Mouse (Mus musculus) spleen, postnatal 36 days (tissue): ENCODE measurements around the gene Iscu.
"Not testable (repeated sequence)": the region's sequence is repeated elsewhere in the genome, so short reads cannot be mapped to it uniquely, and the experiment has no call there.

Experiments
- DNase-seq, 2 experiments: peaks; one replicate each; pipeline ENCODE4 v3.0.0; 2022; ENCODE audit warnings: low spot score in 2 of 2, mixed read lengths in 1 of 2

Iscu gene

DNA sequence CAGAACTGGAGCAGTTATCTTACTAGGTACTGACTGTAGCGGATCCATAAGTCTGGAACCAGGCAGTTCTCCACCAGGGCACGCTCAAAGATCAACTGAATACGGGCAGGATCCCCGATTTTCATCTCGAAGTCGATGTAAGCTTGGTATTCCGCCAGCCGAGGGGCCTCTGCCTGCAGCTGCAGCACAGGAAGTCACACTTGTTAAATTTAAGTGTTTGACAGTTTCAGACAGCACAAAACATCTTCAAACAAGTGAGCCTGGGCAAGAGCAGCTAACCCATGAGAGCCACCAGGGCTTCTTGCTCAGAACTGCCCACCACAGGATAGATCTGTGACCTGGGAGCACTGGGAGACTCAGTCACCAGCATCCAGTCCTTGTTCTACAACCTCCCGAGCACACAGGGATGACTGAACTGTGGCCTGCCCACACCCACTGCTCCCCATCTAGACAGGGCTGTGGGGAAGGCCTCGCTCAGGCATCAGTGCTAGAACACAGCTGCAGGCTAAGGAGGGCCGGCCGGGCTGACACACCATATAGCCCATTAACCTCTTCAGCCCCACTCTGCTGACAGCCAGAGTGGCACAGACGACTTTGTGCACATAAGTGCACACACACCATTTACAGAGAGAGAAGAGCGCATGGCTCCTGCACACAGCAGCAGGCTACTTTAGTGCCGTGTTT is 17.1 kb upstream of the Iscu start:
- no peak for DNase-seq

DNA sequence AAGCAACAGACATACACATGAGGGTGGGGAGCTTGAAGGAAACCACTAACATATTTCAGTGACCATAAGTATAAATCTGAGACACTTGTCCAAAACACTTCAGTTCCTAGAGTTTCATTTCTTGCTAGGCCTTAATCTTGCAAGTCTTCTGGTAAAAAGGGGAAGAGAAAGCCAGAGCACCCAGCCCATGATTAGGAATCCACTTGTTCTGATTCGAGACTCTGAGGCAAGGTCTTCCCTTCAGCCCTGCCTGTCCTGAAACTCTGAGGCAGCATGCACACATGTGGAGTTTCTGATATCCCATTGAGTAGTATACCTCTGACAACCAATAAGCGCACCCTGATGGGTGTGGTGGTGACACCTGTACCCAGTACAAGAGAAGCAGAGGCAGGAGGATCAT is 11.0 kb upstream of the Iscu start:
- DNase-seq: no peak

DNA sequence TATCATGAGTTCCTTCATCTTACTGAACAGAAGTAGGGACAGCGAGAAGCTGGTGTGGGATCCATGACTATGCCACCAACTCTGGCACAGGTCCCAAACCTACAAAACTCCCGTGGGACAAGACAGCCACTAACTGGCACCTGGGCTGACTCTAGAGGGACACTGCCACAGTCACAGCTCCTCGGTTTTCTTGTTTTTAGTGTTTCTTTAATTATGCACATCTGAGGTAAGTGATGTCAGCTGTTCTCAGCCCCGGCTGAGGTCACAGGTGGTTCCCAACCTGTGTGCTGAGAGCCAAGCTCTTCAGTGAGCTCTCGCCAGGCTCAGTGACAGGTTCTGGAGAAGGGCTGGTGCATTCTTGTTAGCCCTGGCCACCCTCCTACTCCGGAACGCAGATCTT is 8.1 kb upstream of the Iscu start:
- no peak for DNase-seq

DNA sequence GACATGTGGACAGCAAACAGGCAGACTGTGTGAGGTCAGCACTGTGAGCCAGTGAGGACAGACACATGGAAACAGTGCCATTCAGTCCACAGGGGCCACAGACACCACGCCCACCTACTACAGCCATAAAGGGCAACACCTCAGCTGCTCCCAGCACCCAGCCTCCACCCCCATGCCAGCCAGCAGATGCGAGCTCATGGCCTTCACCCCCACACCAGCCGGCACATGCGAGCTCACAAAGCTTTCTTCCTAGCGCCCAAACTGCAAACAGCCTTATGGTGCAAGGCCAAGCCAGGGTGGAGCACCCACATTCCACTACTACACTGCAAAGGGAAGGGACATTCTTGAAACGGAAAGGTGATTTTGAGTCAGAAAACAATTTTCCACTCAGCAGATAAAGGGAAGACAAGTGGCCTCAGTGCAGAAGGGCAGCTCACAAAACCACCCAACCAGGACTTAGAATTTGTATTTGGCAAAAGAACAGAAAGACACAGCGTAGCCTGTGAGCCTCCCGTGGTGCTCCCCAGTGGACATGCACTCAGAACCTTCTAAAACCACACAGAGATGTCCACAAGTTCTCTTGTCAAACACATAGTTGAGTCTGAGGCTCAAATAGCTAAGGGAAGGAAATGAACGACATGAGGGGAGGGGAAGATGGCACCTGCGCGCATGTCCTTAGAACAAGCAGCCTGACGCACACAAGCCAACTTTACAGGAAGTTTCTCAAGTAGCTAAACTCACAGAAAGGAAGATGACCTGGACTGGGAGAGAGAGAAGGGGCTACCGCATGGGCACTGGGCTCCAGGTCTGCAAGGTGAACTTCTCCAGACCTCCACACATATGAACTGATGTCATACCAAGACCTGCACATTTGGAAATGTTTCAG is 6.7 kb upstream of the Iscu start:
- DNase-seq: no peak

DNA sequence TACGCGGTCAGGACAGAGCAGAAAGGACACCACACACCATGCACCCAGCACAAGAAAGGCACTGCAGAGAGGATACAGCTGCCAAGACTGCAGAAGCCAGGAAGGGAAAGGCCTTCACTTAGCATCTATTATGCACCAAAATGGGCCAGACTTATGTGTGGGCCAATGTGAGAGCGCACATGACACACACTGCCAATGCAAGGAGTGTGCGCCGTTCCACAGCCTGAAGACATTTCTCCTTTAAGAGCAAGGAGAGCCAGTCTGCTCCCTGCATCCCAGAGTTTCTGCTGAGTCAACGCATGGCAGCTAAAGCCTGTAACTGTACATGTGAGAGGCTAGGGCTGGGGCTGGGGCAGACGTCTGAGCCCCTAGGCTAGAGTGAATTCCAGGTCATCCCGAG is 3.7 kb upstream of the Iscu start:
- no peak for DNase-seq

DNA sequence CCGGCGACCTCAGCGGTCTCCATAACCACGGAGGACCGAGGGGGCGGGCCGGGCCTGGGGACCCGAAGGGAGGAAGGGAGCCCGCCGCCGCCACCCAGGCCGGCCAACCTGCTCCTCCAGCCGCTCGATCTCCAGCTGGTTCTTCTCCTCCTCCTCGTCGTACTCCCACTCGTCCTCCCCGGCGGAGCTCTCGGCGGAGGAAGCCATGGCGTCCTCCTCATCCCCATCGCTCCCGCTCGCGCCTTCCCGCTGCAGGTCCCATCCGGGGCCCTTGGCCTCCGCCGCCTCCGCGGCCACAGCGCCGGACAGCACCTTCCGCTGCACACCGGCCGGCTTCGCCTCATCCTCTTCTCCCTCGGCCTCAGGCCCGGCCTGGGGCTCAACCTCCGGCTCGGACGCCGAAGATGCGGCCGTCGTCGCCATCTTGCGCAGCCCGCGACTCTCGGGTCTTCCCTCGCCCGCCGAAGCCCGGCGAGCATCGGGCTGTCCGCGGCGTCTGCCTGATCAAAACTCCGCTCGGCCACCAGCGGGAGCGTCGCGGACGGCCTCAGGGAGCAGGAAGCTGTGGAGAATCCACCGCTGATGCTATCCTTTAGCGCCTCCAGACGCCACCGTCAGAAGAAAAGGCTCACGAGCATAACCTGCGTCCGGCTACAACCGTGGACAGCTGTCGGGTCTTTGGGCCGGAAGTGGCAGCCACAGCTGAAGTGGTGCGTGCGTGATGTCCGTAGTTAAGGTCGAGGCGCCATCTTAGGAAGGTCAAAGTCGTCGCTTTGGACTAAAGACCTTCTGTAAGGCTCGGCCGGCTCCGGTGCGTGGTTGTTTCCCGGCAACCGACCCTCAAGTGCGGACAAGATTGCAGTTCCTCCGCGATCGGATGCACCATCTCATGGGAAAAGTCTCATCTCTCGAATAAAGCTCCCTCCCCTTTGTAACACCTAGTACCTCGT is 1.1 kb upstream of the Iscu start:
- DNase-seq: peak; percentile 86 to 90

DNA sequence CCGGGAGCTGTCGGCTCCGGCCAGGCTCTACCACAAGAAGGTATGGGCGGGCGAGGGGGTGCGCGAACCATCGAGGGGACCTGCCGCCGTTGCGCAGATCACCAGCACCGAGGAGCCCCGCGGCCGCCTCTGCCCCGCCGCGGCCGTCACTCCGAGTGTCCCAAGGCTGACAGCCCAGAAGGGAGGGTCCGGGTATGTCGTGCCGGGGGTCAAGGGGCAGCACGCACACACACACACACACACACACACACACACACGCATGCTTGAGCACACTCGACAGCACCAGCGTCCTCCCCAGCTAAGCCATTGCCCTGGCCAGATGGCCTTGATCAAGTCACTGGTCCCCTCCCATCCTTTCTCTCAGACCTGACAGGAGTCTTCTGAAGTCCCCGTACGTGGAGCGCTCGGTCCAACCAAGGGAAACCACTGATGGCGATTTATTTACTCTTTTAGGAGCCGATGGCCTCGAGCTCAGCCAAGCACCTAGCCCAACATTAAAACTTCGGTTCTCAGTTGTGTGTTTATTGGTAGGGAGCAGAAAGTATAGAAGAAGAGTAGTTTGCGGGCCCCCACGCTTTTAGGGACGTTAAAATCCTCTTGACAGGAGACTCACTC is 464 bp downstream of the Iscu start:
- no peak for DNase-seq

DNA sequence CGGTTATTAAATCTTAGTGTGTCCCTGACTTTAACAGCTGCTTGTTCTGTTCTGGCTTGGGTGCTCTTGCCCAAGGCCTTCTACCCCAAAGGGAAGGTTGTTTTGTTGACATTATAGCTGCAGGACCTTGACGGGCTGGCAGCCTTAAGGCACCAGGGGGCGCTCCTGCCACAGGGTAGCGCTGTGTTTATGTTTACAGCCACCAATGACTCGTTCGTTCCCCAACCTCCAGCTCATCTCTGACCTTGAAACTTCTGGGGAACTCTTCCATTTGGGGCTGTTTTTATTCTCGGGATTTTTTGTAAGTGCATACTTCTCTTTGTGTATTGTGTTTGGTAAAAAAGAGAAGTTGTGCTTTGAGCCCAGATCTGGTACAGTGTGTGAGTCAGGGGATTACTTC is 1.1 kb downstream of the Iscu start:
- peak; percentile 83 to 89 for DNase-seq

DNA sequence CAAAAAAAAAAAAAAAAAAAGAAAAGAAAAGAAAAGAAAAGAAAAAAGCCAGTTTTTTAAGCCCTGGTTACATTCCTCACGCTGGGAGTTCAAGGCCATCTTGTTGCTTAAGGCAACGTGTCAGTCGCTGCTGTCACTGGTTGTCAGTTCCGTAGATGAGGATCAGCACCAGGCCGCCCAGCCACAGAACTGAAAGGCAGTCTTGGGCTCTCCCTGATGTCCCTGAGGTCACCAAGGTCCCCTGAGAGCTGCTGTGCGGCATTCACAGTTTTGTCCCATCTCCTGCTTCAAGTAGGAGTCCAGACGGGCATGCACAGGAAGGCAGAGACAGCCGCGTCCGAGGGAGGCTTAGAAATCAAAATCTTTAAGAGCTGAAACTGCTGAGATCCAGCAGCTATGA is 3.0 kb downstream of the Iscu start:
- DNase-seq: no peak

DNA sequence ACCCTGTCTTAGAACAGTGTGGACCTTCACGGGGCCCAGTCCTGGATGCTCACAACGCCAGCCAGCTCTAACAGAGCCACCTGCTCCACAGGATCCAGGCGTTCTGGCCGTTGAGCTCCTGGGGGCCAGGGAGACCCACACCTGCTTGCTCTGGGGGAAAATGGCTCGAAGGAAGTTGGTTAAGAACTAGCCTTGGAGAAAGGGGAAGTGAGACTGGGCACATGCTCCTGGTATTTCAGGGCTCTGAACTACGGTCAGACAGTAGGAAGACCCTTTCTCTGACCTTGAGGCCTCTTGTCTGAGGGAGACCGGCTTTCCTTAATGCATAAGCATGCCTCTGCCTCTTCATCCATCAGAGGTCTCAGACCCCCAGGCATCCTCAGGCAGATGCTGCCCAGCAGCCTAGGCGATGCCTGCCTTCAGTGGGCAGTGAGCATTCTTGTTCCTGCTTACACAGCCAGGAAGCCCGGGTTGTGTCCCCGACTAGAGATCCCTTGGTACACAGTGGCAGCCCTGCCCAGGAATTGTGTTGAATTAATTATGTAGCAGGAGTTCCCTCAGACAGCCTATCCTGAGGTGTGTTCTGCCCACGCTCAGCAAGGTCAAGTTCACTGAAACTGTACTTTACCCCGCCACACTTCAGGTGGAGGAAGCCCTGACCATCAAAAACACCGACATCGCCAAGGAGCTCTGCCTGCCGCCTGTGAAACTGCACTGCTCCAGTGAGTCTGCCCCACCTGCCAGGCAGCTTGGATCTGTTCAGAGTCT is 3.8 kb downstream of the Iscu start:
- DNase-seq: peak; percentile 51 to 68

DNA sequence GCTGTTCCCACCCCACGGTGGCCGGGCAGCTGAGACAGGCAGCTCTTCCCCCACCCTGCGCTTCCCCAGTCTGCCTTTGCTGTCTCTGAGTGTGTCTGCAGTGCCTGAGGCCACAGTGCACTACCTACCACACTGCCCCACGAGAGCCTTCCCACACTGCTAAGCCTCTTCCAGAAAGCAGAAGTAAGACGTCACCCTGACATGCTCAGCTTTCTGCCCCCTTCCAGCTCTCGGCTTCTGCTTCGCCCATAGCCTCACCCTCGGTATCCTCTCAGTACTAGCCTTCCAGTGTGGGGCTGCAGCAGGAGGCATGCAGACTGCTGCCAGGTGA is 4.3 kb downstream of the Iscu start:
- peak; percentile 79 to 80 for DNase-seq

DNA sequence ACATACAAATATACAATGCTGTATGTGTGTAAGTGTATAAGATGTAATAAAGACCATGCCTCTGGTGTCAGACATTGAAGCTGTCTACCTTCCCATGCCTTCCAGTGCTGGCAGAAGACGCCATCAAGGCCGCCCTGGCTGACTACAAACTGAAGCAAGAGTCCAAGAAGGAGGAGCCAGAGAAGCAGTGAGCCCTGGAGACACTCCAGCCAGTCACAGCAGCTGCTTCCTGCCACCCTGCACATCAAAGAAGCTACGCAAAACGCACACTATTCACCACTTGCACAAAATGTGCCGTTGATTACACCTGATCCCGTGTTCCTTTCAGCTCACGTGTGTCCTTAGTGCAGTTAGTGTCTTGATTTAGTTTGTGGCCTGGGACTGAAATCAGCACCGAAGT is 5.2 kb downstream of the Iscu start:
- peak; percentile 34 to 45 for DNase-seq

DNA sequence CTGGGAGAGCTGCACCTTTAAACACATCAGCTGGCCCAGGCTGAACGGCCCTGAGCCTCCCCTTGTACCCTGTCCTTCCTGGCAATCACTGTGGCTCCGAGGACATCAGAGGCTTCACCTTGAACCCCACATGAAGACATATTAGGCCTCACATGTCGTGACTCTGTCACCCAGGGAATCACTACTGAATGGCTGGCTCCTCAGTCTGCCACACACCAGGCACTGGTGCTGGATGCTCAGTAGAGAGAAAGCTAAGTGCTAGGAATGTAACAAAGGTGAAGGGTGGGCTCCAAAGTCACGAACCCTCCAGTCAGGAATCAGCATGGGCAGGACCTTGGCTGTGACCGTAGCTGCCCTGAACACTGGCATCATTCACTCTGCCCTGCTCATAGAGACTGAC is 7.0 kb downstream of the Iscu start:
- no peak for DNase-seq

DNA sequence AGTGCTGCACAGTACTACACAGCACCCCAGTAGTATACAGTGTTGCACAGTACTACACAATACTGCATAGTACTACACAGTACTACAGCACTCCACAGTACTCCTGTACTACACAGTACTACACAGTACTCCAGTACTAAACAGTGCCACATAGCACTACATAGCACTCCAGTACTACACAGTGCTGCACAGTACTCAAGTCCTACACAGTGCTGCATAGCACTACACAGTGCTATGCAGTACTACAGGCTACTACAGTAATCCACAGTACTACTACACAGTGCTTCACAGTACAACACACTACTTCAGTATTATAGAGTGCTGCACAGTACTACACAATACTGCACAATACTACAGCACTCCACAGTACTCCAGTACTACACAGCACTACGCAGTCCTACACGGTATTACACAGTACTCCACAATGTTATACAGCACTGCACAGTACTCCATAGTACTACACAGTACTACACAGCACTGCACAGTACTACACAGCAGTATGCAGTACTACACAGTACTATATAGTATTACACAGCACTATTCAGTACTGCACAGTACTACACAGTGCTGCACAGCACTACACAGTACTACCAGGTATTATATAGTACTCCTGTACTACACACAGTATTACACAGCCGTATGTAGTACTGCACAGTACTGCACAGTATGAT is 7.7 kb downstream of the Iscu start:
- DNase-seq: no peak

DNA sequence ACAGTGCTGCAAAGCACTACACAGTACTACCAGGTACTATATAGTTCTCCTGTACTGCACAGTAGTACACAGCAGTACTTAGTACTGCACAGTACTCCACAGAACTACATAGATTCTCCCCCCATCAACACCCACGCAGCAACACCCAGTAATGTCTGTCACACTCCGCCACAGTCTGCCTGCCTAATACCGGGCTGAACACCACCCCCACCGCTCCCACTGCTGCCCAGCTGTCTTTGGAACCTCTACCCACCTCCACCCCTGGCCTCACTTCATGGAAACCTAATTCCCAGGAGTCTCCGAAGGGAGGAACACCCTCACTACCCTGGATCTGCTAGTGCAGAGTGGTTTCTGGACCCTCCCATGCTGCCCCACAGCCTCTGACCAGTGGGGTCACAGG is 8.2 kb downstream of the Iscu start:
- DNase-seq: no peak

DNA sequence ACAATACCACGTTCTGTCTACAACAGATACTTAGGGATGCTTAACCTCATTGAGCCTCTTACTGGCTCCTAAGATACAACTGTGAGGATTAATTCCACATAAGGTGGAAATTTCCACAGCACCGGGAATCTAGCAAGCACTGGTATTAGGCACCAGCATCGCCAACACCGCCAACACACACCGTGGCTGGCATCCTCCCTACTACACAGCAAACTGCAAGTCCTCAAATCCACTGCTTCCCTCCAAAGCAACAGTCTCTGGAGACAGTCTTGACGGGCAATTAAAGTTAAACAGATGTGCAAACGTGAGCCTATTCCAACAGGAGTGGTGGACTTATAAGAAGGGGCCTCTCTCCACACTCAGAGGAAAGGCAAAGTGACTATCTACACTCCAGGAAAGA is 8.7 kb downstream of the Iscu start:
- DNase-seq: no peak

DNA sequence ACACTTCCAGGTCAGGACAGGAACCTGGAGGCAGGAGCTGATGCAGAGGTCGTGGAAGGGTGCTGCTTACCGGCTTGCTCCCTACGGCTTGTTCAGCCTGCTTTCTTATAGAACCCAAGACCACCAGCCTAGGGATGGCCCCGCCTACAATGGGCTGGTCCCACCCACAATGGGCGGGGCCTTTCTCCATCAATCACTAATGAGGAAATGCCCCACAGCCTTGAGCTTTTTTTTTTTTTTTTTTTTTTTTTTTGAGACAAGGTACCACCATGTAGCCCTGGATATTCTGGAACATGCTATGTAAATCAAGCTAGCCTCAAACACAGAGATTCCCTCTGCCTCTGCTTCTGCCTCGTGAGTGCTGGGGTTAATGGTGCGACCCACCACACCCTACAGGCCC is 9.3 kb downstream of the Iscu start:
- no peak for DNase-seq

DNA sequence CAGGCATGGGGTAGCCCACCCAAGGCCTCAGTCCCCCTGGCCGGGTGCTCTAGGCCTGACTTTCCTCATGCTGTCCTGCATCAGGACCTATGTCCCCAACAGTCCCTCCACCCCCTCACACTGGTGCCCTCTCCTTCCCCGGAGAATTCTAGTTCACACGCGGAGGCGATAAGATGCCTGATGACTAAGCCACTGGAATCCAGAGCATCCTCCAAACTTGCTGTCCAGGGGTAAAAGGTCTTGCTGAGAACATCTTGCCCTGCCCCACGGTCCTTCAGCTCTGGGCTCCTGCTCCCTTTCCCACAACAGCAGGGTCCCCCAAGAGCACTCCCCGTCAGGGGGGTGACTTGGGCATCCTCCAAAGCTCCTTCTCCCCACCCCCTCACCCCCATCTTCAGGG is 10.1 kb downstream of the Iscu start:
- no peak for DNase-seq

DNA sequence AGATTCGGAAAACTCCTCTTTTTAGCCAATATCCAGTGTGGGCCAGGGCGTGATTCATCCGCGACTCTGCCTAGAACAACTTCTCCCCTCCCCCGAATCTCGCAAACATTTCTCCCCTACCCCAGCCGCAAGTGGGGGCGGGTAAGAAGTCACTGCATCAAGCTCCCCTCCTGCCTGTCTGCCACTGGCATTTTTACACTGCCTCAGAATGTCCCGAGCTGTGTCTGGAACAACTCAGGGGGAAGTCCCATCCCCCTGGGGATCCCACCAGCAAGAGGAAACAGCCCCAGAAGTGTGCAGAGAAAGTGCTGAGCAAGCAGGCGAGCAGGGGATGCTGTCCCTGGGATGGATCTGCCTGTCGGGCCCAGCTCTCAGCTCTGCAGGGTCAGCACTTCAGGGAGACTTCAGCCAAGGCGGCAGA is 11.0 kb downstream of the Iscu start:
- DNase-seq: peak; percentile 64 to 70

DNA sequence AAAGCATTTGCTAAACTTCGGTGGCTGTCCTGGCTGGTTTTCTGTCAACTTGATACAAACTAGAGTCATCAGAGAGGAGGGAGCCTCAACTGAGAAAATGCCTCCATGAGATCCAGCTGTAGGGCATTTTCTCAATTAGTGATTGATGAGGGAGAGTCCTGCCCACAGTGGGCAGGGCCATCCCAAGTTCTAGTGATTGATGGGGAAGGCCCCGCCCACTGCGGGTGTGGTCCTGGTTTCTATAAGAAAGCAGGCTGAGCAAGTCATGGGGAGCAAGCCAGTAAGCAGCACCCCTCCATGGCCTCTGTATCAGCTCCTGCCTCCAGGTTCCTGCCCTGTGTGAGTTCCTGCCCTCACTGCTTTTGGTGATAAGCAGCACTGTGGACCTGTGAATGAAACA is 11.6 kb downstream of the Iscu start:
- DNase-seq: not testable (repeated sequence)

DNA sequence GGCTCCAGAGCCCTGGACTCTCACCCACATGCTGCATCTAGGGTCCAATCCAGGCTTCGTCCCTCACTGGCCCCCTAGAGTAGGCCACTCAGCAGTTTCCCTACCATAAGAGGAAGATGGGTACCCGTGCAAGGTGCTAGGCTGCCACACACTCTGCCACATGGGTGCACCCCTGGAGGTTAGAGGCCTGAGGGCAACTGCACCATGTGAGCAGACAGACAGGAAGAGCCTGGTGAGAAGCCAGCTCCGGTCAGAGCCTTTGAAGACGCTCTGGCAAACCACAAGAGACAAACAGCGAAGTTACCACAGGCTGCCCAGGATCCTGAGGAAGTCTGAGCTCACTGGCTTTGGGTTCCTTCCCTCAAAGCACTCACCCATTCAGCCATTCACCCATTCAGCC is 14.4 kb downstream of the Iscu start:
- DNase-seq: peak in 1 of 2 experiments; percentile 31
